Mouse (Mus musculus) thymus, postnatal 14 days (tissue): Measurements from ENCODE around the gene St3gal2.
A peak's percentile ranks its signal among the peaks of the same experiment; 100 is the strongest.
"Not testable (repeated sequence)": the region's sequence is repeated elsewhere in the genome, so short reads cannot be mapped to it uniquely, and the experiment has no call there.

Source experiments
- DNase-seq: peaks from one replicate; pipeline ENCODE4 v3.0.0; 2021

St3gal2 gene

GRCm38 (mm10) chr8:110919341-110920031, at the start of gene St3gal2:
Gene St3gal2 (plus strand): TSS chr8:110919922.
- DNase-seq, result peak; percentile 91

GRCm38 (mm10) chr8:110870501-110870900, 49.2 kb upstream of the St3gal2 start:
- DNase-seq, result no peak

GRCm38 (mm10) chr8:110877862-110878261, 41.9 kb upstream of the St3gal2 start:
- DNase-seq, result no peak

GRCm38 (mm10) chr8:110881741-110882310, 37.9 kb upstream of the St3gal2 start:
- DNase-seq, result no peak

- DNase-seq, result no peak
These were observed 35.9 kb upstream of the St3gal2 start for GRCm38 (mm10) chr8:110883824-110884223.

GRCm38 (mm10) chr8:110886634-110887033, 33.1 kb upstream of the St3gal2 start:
- no peak for DNase-seq

GRCm38 (mm10) chr8:110887551-110887950, 32.2 kb upstream of the St3gal2 start:
- no peak for DNase-seq

- no peak for DNase-seq
These were observed 31.3 kb upstream of the St3gal2 start for GRCm38 (mm10) chr8:110888441-110888840.

GRCm38 (mm10) chr8:110888860-110889259, 30.9 kb upstream of the St3gal2 start:
- no peak for DNase-seq

GRCm38 (mm10) chr8:110889904-110890470, 29.7 kb upstream of the St3gal2 start:
- no peak for DNase-seq

GRCm38 (mm10) chr8:110892040-110892439, 27.7 kb upstream of the St3gal2 start:
- DNase-seq, result no peak

- no peak for DNase-seq
These were observed 26.8 kb upstream of the St3gal2 start for GRCm38 (mm10) chr8:110892913-110893312.

GRCm38 (mm10) chr8:110894851-110895250, 24.9 kb upstream of the St3gal2 start:
- no peak for DNase-seq

- DNase-seq, result no peak
These were observed 24.5 kb upstream of the St3gal2 start for GRCm38 (mm10) chr8:110895254-110895653.

- DNase-seq, result no peak
These were observed 23.9 kb upstream of the St3gal2 start for GRCm38 (mm10) chr8:110895812-110896211.

GRCm38 (mm10) chr8:110897495-110897894, 22.2 kb upstream of the St3gal2 start:
- DNase-seq, result no peak

GRCm38 (mm10) chr8:110901056-110901455, 18.7 kb upstream of the St3gal2 start:
- DNase-seq, result no peak

- DNase-seq, result peak; percentile 90
These were observed 17.7 kb upstream of the St3gal2 start, which contains the start of gene Fuk for GRCm38 (mm10) chr8:110901839-110902578. Gene Fuk (minus strand): TSS chr8:110902488.

- DNase-seq, result no peak
These were observed 17.1 kb upstream of the St3gal2 start for GRCm38 (mm10) chr8:110902579-110902965.

GRCm38 (mm10) chr8:110905404-110905803, 14.3 kb upstream of the St3gal2 start:
- no peak for DNase-seq

GRCm38 (mm10) chr8:110906682-110907081, 13.0 kb upstream of the St3gal2 start:
- no peak for DNase-seq

- DNase-seq, result not testable (repeated sequence)
These were observed 9.9 kb upstream of the St3gal2 start for GRCm38 (mm10) chr8:110909850-110910249.
